Mouse (Mus musculus) lung, adult 2 months (tissue): Measurements from ENCODE around the gene Hipk1.

Experiments
- CTCF ChIP-seq: fragments of 200-500 bp; IDR thresholded peaks from 2 replicates; pipeline ENCODE4 v1.5.1; 2011; ENCODE audit warnings: mild to moderate bottlenecking, low read length, control low read depth; ENCODE audit not compliant: insufficient read depth
- POLR2A ChIP-seq: fragments of 200-500 bp; IDR thresholded peaks from 2 replicates; pipeline ENCODE4 v1.6.1; 2011; ENCODE audit warnings: low read depth, mild to moderate bottlenecking, control low read depth, low read length, borderline replicate concordance; ENCODE audit errors: extremely low read depth

GRCm38 (mm10) chr3:103791230-103792110 is at the start of gene Hipk1:
- peak; percentile 92; the same call in 1 of the 2 replicates for TF ChIP-seq POLR2A
- TF ChIP-seq CTCF = no peak
